Mouse (Mus musculus): Measurements from ENCODE around the gene Fstl3. TPM values are rescaled to one million over a fixed set of nuclear protein-coding genes. Genes with fewer than 3 reads are reported as not detected.

Fstl3 gene
- total RNA-seq, 2 experiments from 2014 or later: 1.3 to 1.8 TPM

DNA sequence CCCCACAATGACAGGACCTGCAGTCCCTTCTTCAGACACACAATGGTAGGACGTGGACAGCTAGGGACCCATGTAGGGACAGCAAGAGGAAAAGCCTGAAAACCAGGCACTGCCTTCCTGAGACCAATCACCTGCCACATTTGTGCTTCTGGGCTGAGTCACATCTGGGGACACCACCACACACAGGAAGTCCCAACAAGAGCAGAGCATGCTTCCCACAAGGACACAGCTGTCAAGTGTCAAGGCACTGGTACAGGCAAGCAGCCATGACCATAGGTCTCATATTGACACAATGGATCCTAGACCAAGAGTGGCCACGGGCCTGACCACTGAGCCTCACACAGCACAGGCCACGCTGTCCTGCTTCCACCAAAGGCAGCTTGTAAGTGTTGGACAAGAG, 14.2 kb upstream of the Fstl3 start:
- no peak for DNase-seq

DNA sequence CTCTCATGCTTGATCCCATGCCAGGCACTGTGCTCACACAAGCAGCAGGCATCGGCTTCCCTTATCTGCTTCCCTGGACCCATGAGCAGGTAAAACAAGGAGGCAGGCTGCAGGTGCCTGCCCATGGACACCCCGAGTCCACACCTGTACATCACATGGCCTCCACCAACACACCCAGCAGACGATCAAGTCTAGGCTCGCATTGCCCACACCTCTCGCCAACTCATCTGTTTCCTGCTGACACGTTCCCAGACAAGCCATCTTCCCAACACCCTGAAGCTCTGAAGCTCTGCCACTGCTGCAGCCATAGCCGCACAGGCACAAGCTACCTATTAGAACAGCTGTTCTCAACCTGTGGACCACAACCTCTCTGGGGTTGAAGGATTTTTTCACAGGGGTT, 12.8 kb upstream of the Fstl3 start:
- no peak for DNase-seq

DNA sequence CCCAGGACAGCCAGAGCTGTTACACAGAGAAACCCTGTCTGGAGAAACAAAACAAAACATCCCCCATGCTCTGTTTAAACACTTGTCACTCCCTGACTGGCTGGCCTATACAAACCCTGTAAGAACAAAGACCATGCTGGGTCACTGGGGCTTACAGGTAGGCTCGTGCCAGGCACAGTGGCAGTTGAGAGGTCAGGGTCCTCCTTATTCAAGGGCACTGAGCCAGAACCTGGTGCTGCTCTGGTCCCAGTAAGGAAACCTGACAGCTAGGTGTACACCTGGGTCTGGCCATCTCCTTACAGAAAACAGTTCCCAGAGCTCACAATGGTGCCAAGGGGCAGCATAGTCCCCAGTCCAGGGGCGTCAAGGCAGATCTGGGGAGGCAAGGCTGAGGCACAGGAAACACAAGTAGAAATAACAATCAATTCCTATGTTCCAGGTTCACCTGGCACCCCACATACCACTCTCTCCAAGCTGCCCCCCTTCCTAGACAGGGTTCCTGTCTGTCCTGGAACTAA, 11.8 kb upstream of the Fstl3 start:
- DNase-seq: no peak

DNA sequence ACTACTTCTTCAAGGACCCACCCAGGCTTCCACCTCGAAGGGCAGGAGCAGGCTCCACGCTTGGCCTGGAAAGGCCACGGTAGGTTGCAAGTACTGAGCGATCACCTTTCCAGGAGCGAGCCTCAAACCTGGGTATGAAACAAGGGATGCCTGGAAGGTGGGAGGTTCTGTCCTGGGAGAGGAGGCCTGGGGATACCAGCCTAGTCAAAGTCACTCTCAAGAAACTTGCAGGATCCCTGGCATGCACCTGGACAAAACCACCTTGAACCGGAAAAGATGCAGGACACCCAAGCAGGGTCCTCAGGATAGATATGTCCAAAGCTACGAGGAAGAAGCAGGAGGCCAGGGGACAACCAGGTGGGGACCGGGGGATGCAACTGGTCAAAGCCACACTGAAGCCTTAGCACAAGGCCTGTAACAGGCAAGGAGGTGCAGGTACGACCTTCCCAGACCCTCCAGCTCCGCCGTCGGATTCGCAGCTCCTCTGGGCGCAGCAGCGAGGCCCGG, 11.0 kb upstream of the Fstl3 start:
- DNase-seq: no peak

DNA sequence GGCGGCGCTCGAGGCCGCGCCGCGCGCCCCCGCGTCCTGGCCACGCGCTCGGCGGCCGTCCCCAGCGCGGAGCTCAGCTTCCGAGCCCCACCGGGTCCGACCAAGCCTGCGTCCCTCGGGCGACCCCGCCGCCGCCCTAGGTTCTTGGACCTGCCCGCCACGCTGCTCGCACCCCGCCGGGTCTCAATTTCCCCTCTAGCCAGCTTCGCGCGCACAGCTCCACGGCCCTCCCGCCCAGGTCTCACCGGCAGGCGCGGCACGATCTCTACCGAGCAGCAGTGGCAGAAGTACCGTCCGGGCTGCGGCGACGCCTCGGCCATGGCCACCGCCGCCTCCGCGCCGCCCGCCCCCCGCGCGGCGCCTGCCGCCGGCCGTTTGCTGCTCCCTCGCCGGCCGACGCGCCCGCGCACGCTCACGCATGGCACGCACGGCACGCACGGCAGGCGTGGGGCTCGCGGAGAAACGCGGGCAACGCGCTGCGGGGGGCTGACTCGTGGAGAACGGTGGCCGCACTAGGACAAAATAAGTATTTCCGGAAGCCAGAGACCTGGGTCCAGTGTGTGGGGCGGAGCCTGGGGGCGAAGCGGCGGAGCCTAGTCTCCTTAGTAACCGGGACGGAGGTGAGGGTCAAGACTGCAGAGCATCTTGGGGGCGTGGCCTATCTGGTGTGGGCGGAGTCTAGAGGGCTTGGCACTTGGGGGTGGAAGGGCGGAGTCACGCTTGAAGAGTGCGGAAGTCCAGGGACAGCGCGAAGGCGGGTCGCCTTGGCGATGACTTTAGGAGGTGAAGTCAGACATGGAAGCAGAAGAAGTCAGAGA, 10.4 kb upstream of the Fstl3 start, which contains the start of gene Rnf126:
Gene Rnf126, minus strand, starts transcription at position 445 of the 818 bp plus-strand sequence.
- peak; percentile 99 for DNase-seq

DNA sequence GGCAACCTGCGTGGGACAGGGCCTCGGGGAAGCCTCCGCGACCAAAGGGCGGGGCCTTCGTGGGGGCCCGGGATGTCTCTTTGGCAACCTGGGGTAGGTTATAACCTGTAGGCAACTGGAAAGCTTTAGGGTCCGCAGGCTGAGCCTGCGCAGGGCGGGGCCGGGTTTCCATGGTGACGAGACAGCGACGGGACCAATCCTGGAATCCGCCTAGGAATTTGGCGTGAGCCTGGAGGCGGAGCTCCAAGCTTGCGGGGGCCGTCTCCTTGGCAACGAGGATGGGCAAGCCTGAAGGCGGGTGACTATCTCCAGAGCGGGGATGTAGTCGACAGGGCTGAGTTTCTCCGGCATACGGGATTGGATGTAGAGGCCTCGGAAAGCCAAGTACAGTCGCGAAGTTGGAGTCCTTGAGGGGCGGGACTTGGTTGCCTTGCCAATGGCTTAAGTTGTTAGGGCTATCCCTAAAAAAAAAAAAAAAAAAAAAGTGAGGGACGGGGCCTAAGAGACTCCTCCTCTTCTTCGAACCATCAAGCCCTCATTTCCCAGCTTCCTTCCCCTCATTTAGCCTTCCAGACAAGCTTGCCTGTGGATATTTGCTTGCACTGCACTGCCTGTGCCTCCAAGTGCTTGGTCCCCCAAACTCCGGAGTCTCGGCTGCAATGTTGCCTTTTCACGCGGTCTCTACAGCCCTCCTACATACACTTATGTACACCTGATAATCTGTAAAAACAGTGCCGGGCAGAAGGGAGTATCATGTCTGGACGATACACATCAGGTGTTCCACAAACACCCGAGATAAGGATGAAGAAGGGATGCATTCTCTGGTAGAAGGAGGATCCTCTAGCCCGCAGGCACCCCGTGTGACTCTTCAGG, 9.5 kb upstream of the Fstl3 start:
- DNase-seq: peak; percentile 94 to 95

DNA sequence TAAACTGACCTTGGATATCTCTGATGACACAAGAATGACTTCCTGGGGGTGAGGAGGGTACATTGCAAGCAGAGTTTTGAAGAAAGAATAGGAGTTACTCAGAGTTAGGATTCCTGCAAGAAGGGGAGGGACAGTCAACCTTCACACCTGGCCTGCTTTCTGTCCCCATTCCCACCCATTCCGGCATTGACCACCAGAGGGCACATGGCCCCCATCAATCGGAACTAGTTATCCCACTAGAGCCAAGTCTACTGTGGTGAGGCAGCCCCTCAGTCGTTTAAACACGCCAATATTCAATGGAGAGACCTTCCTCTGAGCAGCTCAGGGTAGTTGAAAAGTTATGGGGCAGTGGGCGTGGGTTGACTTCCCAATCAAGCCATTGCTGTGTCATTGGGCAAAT, 8.7 kb upstream of the Fstl3 start:
- DNase-seq: peak; percentile 69 to 78

DNA sequence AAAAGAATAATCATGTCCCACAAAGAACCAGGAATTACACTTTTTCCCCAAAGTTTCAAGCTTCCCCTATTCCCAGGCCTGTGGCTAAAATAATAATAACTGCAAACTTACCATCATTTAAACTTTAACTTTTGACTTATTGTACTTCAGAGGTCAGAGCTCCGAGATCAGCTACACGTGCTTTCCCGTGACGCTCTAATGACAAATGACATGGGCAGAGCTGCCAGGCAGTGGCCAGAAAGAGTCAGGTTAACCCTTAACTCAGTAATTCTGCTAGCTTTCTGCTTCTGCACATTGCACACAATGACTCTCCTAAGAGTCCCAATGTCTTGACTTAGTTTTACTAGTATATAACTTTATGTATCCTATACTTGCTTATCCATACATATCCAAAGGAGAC, 7.7 kb upstream of the Fstl3 start:
- DNase-seq: no peak

DNA sequence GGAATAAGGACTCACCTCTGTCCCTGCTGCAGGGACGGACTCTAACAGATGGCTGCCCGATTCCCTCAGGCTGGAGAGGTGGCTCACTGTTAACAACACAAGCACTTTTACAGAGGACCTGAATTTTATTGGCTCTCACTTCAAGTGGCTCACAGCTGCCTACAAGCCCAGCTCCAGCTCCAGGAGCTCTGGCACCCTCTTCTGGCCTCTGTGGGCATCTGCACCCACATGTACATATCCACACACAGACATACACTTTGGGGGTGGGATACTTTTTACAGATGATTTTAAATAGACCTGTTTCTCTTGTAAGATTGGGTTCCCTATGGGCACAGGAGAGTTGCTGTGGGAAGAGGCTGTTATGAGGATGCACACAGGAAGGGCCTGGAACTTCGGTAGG, 4.8 kb upstream of the Fstl3 start:
- no peak for DNase-seq

DNA sequence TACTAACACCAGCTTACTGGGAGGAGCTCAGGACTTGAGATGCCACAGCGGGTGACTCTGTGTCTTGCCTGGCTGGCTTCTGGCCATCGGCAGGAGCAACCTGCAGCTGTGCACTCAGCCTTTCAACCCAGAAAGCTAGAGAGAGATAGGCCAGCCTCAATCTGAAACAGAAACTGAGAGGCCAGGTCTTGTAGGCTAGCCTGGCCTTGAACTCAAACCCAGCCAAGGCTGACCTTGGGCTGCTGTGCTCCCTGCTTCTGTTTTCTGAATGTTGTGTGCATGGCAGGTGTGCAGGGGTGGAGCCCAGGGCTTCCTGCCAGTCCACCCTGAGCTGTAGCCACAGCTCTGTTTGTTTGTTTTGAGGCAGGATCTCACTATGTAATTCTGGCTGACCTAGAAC, 3.9 kb upstream of the Fstl3 start:
- DNase-seq: no peak

DNA sequence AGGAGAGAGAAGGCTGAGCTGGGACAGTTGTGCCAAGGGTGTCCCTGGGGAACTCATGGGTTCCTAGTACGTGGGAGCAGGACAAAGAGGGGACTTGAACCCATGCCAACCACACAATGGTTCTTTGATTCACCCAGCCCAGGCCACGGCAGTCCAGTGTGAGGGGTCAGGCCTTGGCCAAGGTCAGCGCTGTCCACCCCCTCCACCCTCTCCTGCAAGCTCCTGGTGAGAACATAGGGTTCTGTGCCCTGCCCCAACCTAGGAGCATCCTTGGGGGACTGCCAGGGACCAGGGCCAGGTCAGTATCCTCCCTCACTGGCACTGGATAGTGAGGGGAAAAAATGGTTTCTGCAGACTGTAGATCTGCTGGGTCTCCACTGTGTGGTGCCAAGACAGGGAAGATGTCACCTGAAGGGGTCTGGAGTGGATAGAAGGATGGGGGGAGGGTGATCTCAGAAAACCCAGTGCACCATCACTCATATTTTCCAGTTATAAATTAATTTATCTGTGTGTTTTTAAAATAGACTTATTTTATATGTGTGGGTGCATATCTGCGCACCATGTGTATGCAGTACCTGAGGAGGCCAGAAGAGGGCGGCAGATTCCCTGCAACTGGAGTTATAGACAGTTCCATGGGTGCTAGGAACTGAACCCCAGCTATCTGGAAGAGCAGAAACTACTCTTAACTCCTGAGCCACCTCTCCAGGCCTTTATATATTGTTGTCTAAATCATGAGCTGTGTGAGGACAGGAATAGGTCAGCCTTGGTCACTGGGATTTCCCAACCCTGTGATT, 2.4 kb upstream of the Fstl3 start:
- no peak for DNase-seq

DNA sequence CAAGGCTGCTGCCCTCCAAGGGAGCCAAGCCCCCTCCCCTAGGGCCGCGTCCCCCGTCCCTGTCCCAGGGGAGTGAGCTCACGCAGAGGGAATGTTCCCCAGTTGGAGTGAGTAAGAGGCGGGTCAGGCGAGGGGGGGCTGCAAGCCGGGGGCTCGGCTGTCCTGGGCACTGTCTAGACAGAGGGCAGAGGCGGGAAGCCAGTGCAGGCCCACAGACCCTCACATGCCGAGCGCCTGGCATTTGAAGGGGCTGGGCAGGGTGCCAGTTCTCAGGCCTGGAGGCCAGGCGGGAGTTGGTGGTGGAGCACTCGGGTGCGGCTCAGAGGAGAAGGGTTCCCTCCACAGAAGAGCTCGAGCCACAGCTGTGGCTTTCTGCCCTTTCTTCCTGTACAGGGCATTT, 934 bp downstream of the Fstl3 start:
- no peak for DNase-seq

DNA sequence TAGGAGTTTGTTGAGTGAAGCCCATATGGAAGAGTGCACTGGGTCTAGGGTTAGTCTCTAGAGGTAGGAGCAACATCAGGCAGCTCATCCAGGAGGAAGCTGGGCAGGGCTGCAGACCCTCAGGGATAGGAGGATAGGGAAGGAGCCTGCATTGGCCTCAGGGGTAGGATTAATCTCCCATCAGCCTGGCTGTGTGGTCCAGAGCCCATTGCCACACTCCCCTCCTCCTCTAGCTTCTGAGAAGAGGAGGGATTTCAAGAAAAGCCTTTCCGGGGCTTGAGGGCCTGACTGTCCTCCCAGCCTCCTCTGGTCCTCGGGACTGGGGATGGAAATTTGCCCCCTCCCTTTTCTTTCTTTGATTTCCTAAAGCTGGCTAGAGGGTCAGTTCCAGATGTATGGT, 2.1 kb downstream of the Fstl3 start:
- no peak for DNase-seq

DNA sequence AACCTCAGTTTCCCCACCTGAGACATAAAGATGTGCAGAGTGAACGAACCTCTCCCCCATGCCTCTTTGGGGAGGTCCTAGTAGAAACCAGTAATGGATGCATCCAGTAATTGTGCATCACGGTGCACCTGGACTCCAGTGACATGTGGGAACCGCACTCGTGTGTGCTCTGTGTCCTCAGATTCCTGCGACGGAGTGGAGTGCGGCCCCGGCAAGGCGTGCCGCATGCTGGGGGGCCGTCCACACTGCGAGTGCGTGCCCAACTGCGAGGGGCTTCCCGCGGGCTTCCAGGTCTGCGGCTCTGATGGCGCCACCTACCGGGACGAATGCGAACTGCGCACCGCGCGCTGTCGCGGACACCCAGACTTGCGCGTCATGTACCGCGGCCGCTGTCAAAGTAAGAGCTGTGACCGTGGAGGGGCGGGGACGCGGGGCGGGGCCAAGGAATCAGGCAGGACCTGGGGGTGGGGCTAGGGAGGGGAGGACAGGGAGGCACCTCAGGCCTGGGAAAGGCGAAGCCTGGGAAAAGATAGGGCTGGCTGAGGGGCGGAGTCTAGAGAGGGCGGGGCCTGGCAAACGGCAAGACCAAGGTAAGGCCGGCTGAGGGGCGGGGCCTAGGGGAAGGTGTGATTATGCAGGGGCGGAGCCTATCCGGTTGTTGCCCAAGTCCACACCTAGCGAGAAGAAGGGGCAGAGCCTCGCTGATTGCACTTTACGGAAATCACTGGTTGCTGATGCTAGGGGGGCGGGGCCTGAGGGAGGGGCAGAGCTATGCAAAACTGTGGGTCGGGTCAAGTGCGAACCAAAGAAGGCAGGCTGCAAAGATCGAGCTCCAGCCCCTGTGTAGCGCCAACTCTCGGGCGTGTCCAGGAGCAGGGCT, 3.0 kb downstream of the Fstl3 start:
- peak; percentile 93 to 94 for DNase-seq

DNA sequence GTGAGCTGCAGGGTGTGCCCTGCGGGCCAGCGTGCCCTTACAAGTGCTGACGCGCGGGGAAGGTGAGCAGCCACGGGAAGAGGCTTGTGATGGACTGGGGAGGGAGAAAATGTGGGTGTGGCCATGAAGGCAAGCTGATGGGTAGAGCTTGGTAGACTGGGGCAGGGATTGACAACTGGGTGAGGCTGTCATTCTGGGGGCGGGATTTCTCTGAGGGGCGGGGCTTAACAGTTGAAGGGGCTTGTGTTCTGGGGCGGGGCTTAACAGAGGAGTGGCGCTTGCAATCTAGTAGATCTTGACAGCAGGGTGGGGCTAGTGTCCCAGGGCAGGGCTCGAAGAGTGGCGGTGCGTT, 3.6 kb downstream of the Fstl3 start:
- no peak for DNase-seq

DNA sequence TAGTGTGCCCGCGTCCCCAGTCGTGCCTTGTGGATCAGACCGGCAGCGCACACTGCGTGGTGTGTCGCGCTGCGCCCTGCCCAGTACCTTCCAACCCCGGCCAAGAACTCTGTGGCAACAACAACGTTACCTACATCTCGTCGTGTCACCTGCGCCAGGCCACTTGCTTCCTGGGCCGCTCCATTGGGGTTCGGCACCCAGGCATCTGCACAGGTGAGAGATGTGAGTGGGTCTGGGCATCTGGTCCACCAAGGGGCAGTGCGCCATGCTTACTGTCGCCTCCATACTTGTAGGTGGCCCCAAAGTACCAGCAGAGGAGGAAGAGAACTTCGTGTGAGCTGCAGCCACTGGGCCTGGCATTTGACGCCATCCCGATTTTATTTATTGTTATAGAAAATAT, 4.1 kb downstream of the Fstl3 start:
- DNase-seq: no peak

DNA sequence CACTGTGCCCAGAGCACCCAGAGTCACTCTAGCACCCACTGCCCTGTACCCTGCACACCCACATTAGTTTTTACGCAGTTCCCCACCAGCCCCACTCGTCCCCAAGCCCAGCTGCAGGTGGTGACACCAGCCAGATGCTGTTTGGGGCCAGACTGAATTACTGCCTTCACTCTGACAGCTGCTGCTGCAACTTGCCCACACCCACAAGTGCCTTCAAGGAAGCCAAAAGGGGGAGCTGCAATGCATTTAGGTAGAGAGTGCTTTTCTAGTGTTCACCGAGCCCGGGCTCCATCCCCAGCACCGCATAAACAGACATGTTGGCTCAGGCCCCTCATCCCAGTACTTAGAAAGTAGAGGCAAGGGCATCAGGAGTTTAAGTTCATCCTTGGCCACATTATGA, 4.9 kb downstream of the Fstl3 start:
- DNase-seq: no peak

DNA sequence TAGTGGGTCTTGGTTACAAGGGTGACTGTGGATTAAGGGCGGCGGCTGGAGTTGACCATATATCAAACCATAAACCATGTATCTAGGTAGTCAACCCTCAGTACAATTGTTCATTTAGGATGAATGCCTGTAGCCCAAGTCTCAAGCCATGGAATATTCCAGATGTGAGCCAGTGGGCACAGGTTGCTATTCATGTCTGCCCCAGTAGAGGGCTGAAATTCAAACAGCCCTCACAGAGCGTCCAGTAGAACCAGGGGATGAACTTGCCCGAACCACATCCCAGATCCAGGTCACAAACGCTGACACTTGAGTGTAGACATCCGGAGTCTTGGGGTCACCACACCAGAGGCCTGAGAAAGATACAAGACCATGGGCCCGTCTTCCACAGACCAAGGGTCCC, 6.0 kb downstream of the Fstl3 start:
- no peak for DNase-seq

DNA sequence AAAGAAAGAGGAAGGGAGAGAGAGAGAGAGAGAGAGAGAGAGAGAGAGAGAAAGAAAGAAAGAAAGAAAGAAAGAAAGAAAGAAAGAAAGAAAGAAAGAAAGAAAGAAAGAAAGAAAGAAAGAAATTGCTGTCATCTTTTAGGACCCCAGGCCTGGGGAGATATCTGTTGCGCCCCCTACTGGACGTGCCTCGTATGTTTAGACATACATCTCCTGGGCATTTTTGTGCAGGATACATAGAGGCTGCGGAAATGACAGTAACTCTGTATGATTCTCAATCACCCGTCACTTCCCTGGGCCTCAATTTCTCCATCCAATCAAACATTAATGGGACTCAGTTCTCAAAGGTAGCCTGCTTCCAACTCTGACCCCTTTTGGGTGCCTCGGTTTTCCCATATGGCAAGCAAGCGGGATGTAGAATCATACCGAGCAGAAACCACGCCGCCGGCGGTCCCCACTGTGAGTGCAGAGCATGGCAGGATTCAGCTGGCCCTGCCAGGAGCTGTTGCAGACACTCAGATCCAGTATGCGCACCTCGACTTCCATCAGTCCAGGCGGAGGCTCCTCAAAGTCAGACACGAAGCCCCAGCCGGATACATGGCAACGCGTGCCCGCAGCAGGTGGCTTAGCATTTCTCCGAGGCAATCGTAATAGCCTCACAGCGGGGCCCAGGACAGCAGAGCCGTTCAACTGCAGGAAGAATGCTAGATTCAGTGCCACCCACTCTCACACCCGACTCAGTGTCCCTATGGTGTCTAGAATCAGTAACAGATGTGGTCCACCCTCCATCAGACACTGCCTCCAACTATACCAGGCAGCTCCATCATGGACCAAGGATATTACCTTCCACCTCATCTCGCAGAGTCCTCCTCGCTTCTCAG, 7.1 kb downstream of the Fstl3 start:
- DNase-seq: no peak

DNA sequence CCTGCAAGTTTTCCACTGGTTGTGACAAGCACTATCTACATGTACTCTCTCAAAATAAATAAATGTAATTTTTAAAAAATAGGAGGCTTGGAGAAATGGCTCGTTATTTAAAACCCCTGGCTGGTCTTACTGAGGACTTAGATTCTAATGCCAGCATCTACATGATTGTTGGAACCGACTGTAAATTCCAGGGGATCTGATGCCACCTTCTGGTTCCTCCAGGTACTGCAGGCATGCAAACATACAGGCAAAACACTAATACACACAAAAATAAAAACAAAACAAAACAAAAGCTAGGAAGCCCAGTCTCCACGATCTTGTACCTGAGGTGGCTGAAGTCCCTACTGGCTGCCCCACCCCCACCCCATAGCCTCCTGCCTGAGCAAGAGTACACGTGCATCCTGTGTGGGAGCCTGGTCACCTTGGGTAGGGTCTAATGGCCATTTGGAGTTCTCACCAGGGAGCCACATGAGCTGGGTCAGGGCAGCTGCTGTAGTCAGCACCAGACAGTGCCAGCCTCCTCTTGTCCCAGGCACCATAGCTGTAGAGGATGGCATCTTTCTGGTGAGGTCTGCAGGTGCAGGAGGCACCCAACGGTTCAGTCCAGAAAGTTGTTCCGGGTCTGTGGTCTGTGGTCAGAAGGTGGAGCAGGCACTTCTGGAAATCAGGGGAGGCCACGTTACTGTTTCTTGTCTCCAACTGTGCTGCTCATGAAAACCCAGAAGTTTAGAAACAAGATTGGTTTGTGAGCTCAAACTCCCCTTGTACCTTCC, 11.5 kb downstream of the Fstl3 start:
- peak in 1 of 2 experiments; percentile 68 for DNase-seq

Data from layer of hippocampus, postnatal 36 days (tissue).